Mouse (Mus musculus) liver, postnatal 0 days (tissue): ENCODE measurements at regions not wholly inside any gene's neighbourhood (a gene's known extent, or its start where the extent isn't known, plus 50 kb on each side); places are given as distances from the start of the nearest gene placed in this dataset.

ENCODE experiments used
- CTCF ChIP-seq: sonication (generic); IDR thresholded peaks from 2 replicates; pipeline ENCODE4 v1.5.1; 2016; ENCODE audit warnings: antibody characterized with exemption, low read depth
- EP300 ChIP-seq: IDR thresholded peaks from 2 replicates; pipeline ENCODE4 v1.6.1; 2016; ENCODE audit warnings: antibody characterized with exemption, low read depth, mild to moderate bottlenecking

- TF ChIP-seq EP300 (no peak), CTCF (no peak)
These were observed 777.3 kb upstream of the Gm8797 start for GRCm38 (mm10) chr3:4973278-4973677.
